Mouse (Mus musculus): ENCODE measurements around the gene Ubl7.

Ubl7 gene

GRCm38 (mm10) chr9:57965281-57966185, 54.8 kb downstream of the Ubl7 start:
- no peak for DNase-seq (ENCODE audit: extremely low spot score, low spot score)

GRCm38 (mm10) chr9:57967237-57967960, 56.6 kb downstream of the Ubl7 start:
- DNase-seq (ENCODE audit: extremely low spot score, low spot score), result no peak

GRCm38 (mm10) chr9:57968166-57968771, 57.5 kb downstream of the Ubl7 start:
- DNase-seq (ENCODE audit: extremely low spot score, low spot score), result no peak

GRCm38 (mm10) chr9:57968783-57969542, 58.2 kb downstream of the Ubl7 start:
- no peak for DNase-seq (ENCODE audit: extremely low spot score, low spot score)

GRCm38 (mm10) chr9:57969736-57970495, 59.1 kb downstream of the Ubl7 start:
- no peak for DNase-seq (ENCODE audit: extremely low spot score, low spot score)

- DNase-seq (ENCODE audit: extremely low spot score, low spot score), result no peak
Measured at GRCm38 (mm10) chr9:57971413-57971812, 60.6 kb downstream of the Ubl7 start.

GRCm38 (mm10) chr9:57972141-57972591, 61.4 kb downstream of the Ubl7 start:
- DNase-seq (ENCODE audit: extremely low spot score, low spot score), result no peak

- DNase-seq (ENCODE audit: extremely low spot score, low spot score), result no peak
Measured at GRCm38 (mm10) chr9:57972776-57973439, 62.1 kb downstream of the Ubl7 start.

- DNase-seq (ENCODE audit: extremely low spot score, low spot score), result no peak
Measured at GRCm38 (mm10) chr9:57973440-57974066, 62.8 kb downstream of the Ubl7 start.

- no peak for DNase-seq (ENCODE audit: extremely low spot score, low spot score)
Measured at GRCm38 (mm10) chr9:57974221-57974620, 63.4 kb downstream of the Ubl7 start.

GRCm38 (mm10) chr9:57975200-57975821, 64.5 kb downstream of the Ubl7 start:
- DNase-seq (ENCODE audit: extremely low spot score, low spot score), result no peak

GRCm38 (mm10) chr9:57978025-57978424, 67.2 kb downstream of the Ubl7 start:
- no peak for DNase-seq (ENCODE audit: extremely low spot score, low spot score)

GRCm38 (mm10) chr9:57978858-57979257, 68.1 kb downstream of the Ubl7 start:
- DNase-seq (ENCODE audit: extremely low spot score, low spot score), result no peak
